Mouse (Mus musculus): Measurements from ENCODE around the gene Angptl2.

Angptl2 gene

GRCm38 (mm10) chr2:33270569-33270968 lies 54.7 kb downstream of the Angptl2 start:
- no peak for DNase-seq (ENCODE audit: low spot score in 2 of 2)

- no peak for DNase-seq (ENCODE audit: low spot score in 2 of 2)
Observed at GRCm38 (mm10) chr2:33271511-33271910, 55.6 kb downstream of the Angptl2 start.

GRCm38 (mm10) chr2:33272665-33273439 lies 57.0 kb downstream of the Angptl2 start:
- DNase-seq (ENCODE audit: low spot score in 2 of 2) = no peak

GRCm38 (mm10) chr2:33274719-33275490 lies 59.0 kb downstream of the Angptl2 start:
- DNase-seq (ENCODE audit: low spot score in 2 of 2) = peak in 1 of 2 experiments; percentile 22

- no peak for DNase-seq (ENCODE audit: low spot score in 2 of 2)
Observed at GRCm38 (mm10) chr2:33279758-33280157, 63.9 kb downstream of the Angptl2 start.

- no peak for DNase-seq (ENCODE audit: low spot score in 2 of 2)
Observed at GRCm38 (mm10) chr2:33280525-33280924, 64.7 kb downstream of the Angptl2 start.

GRCm38 (mm10) chr2:33281807-33282206 lies 65.9 kb downstream of the Angptl2 start:
- DNase-seq (ENCODE audit: low spot score in 2 of 2) = no peak

GRCm38 (mm10) chr2:33282877-33283276 lies 67.0 kb downstream of the Angptl2 start:
- peak; percentile 15 to 76 for DNase-seq (ENCODE audit: low spot score in 2 of 2)

- DNase-seq (ENCODE audit: low spot score in 2 of 2) = peak in 1 of 2 experiments; percentile 39
Observed at GRCm38 (mm10) chr2:33283674-33284073, 67.8 kb downstream of the Angptl2 start.

- no peak for DNase-seq (ENCODE audit: low spot score in 2 of 2)
Observed at GRCm38 (mm10) chr2:33288837-33289236, 73.0 kb downstream of the Angptl2 start.

GRCm38 (mm10) chr2:33290491-33290890 lies 74.6 kb downstream of the Angptl2 start:
- DNase-seq (ENCODE audit: low spot score in 2 of 2) = no peak

- DNase-seq (ENCODE audit: low spot score in 2 of 2) = no peak
Observed at GRCm38 (mm10) chr2:33292057-33292456, 76.2 kb downstream of the Angptl2 start.

- no peak for DNase-seq (ENCODE audit: low spot score in 2 of 2)
Observed at GRCm38 (mm10) chr2:33295115-33295514, 79.2 kb downstream of the Angptl2 start.

All from urinary bladder, postnatal 36 days (tissue).